Mouse (Mus musculus) kidney, postnatal 25 days (tissue): Measurements from ENCODE around the gene Slc2a4.
"Not testable (repeated sequence)": the region's sequence is repeated elsewhere in the genome, so short reads cannot be mapped to it uniquely, and the experiment has no call there.

Experiments used
- DNase-seq, 2 experiments: peaks; one replicate each; pipeline ENCODE4 v3.0.0; 2021; ENCODE audit warnings: mixed read lengths in 2 of 2

Slc2a4 gene

GRCm38 (mm10) chr11:69970222-69970621, 22.2 kb upstream of the Slc2a4 start:
- no peak for DNase-seq

DNA sequence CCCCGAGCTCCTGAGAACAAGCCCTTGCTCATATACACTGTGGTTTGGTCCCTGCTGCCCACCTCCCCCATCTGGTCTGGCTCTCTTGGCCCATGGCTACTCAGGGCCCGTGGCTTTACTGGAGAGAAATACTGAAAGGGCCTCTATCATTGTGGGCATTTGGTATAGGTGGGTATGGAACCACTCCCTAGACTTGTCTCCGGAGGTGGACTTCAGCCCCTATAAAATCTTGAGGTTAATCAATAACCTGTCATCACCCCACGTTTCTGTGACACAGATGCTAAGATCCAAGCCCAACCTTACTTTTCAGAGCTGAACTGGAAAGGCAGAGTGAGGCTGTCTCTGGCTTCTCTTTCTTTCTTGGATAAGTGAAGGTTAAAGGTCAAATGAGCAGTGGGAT, 20.8 kb upstream of the Slc2a4 start:
- no peak for DNase-seq

GRCm38 (mm10) chr11:69966860-69967517, 19.0 kb upstream of the Slc2a4 start:
- DNase-seq: no peak

- peak; percentile 59 to 87 for DNase-seq
Observed at GRCm38 (mm10) chr11:69966006-69966859, 18.2 kb upstream of the Slc2a4 start.

- peak; percentile 64 to 90 for DNase-seq
Observed at GRCm38 (mm10) chr11:69965271-69966005, 17.4 kb upstream of the Slc2a4 start.

DNA sequence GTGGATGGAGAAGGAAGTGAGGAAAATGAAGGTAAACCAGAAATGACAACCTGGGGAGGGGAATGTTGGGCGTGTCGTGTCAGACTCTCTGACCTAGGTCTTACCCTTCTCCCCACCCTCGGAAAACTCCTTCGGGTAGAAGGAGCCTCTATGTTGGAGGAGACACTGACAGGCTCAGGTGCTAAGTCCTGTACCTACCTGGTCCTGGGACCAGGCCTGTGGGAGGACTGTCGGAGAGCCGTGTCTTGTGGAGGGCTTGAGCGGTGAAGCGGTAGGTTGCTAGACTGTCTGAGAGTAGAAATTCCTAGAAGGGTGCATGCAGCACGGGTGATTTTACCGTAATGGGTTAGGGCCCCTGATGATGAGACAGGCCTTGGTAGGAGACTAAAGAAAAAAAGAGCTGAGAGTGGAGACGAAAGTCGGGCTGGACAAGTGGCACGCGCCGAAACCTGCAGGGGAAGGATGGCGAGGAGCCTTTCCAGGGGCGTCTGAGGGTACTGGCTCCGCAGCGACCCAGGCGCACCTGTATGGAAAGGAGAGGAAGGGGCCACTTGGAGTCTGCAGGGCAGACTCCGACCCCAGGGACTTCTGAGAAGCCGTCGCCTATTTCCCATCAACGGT, 16.8 kb upstream of the Slc2a4 start, which contains the start of gene Cldn7:
Gene Cldn7 (plus strand): TSS at position 130 of the 621 bp plus-strand sequence.
- DNase-seq: no peak

- no peak for DNase-seq
Observed at GRCm38 (mm10) chr11:69961841-69962240, 13.9 kb upstream of the Slc2a4 start.

GRCm38 (mm10) chr11:69960616-69961015, 12.6 kb upstream of the Slc2a4 start:
- DNase-seq: no peak

DNA sequence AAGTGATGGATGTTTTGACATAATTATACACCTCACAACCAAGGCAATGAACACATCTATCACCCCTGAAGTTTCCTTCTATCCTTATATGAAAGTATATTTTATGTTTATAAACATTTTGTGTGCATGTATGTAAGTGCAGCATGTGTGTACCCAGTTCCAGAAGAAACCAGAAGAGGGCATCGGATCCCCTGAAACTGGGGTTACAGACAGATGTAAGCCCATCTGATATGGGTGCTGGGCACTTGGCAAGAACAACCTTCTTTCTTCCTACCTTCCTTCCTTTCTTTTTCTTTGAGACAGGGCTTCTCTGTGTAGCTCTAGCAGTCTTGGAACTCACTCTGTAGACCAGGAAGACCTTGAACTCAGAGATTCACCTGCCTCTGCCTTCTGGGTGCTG, 8.2 kb upstream of the Slc2a4 start:
- DNase-seq: no peak

- DNase-seq: not testable (repeated sequence)
Observed at GRCm38 (mm10) chr11:69955618-69956017, 7.6 kb upstream of the Slc2a4 start.

GRCm38 (mm10) chr11:69953267-69953915, 5.4 kb upstream of the Slc2a4 start:
- DNase-seq: peak in 1 of 2 experiments; percentile 16

GRCm38 (mm10) chr11:69952274-69952673, 4.3 kb upstream of the Slc2a4 start:
- no peak for DNase-seq

- DNase-seq: peak; percentile 41 to 42
Observed at GRCm38 (mm10) chr11:69950807-69951459, 2.9 kb upstream of the Slc2a4 start.

DNA sequence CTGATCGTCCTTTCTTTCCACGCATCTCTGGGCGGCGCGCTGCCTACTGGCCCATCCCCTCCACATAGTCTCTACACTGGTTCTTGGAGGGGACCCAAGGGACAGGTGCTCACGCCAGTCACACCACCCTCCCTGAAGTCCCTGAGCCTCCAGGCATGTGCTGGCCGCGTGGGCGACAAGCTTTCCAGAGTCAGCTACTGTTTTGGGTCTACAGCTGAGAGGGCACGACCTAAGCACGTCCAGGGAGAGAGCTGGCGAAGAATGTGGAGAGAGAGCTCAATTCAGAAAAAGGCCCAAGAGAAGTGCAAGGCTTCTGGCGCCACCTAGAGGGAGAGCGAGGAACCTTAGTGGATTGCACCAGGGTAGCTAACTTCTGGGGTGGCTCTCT, 769 bp upstream of the Slc2a4 start:
- peak; percentile 91 to 96 for DNase-seq

DNA sequence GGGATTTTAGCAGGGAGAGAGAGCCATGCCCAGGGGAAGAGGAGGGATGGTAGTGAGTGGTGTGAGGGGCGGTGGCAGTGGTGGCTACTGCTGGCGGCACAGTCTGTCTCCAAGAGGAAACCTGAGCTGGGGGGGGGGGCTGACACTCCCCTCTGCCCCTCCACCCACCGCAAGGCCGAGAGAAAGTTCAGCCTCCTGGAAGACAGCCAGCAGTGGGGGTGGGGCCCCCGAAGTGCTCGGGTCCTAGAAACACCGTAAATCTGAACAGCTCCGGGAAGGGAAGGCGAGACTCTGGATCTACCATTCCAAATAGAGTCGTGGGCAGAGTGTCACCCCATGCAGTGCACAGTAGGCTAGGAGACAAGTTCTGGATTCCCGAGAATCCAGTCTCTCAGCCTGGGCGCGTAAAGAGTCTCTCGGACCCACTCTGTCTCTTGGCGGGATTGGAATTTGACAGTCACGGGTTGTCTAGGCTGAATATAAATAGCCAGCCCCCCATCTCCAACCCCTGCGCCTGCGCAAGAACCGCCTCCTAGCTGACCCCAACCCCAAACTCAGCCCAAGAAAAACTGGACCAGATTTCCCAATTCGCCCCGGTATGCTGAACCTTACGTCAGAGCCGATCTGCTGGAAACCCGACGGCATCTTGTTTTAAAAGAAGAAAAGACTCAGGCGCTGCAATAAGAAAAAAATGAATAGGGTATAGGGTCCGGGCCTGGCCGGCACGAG, 487 bp downstream of the Slc2a4 start:
- DNase-seq: peak; percentile 68 to 82

DNA sequence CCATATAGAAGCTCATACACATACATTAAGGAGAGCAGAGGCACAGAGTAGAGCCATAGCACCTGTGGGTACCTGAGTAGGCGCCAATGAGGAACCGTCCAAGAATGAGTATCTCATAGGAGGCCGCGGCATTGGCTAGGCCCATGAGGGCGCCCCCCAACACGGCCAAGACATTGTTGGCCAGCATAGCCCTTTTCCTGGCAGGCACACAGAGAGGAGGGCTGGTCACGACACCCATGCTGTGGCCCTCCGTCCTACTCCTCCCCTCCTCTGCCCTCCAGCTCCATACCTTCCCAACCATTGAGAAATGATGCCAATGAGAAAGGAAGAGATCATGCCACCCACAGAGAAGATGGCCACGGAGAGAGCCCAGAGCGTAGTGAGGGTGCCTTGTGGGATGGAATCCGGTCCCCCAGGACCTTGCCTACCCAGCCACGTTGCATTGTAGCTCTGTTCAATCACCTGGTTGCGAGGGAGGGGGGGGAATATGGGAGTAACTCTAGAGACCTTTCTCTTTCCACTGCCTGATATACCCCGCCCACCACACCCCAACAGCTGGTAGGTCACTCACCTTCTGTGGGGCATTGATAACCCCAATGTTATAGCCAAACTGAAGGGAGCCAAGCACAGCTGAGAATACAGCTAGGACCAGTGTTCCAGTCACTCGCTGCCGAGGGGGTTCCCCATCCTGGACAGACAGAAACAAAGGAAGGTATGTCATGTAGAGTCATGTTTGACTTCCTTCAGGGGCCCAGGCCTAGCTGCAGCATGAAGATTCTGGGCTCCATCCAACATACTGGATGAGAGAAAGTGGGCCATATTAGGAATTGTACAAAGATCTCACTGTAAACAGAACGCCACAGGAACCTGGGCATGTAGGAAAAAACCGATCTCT, 1.7 kb downstream of the Slc2a4 start:
- DNase-seq: no peak

DNA sequence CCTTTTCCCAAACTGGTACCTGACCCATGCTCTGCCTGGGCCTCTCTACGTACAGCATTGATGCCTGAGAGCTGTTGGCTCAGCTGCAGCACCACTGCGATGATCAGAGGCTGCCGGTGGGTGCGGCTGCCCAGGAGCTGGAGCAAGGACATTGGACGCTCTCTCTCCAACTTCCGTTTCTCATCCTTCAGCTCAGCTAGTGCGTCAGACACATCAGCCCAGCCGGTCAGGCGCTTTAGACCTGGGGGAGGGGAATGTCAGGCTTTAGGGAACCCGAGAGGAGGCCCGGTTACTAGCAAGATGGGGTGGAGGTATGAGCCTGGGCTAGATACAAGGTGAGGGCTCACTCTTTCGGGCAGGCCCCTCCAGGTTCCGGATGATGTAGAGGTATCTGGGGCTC, 2.8 kb downstream of the Slc2a4 start:
- DNase-seq: no peak

DNA sequence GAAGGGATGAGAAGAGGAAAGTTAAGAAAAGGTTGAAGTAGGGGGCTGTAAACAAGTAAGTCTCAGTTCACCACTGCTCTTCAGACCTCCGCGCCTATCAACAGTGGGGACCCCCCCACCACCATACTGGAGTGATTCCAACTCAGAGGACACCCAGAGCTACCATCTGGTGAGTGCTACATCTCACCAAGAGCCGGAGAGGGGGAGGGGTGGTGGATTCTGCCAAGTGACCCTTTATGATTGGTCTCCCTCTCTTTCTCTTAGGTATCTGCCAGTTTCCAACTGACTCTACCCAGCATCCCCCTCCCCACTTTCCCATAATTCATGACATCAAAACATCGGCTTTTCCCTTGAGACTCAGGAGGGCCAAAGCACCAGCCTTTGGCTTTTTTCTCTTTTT, 7.0 kb downstream of the Slc2a4 start:
- DNase-seq: no peak

GRCm38 (mm10) chr11:69939731-69940130, 8.3 kb downstream of the Slc2a4 start:
- DNase-seq: no peak

DNA sequence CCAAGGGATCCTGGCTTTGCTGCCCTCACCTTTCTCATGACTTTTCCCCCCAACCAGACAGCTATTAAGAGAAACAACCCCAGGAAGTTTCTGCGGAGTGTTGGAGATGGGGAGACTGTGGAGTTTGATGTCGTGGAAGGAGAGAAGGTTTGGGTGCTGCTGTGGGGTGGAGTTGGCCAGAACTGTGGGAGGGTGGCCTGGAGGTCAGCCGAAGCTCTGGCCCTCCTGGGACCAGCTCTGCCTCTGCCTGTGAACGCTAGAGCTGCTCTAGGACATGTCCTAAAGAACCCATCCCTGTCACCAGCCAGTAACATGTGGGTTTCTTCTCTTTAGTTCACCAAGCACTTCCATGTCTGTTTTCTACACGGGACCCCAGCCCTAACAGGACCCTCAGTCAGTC, 8.8 kb downstream of the Slc2a4 start:
- DNase-seq: no peak
